Mouse (Mus musculus): ENCODE data around the gene Bcr. TPM values are rescaled to one million over a fixed set of nuclear protein-coding genes. Genes with fewer than 3 reads are reported as not detected.
"Not testable (repeated sequence)": the region's sequence is repeated elsewhere in the genome, so short reads cannot be mapped to it uniquely, and the experiment has no call there.

The Bcr gene
- total RNA-seq (2021), result 1 to 10 TPM; 5.0 to 6.0 TPM
- long read RNA-seq, experiment 1, full-length matches to known transcripts, result 2 of 4 reads
- long read RNA-seq, experiment 1, partial matches to known transcripts, result 1 of 4 reads
- long read RNA-seq, experiment 1, other reads (novel, unspliced or antisense), result 1 of 4 reads
- long read RNA-seq, experiment 2, full-length matches to known transcripts, result 1 of 1 reads
- long read RNA-seq, experiment 2, partial matches to known transcripts, result 0 of 1 reads
- long read RNA-seq, experiment 2, other reads (novel, unspliced or antisense), result 0 of 1 reads

DNA sequence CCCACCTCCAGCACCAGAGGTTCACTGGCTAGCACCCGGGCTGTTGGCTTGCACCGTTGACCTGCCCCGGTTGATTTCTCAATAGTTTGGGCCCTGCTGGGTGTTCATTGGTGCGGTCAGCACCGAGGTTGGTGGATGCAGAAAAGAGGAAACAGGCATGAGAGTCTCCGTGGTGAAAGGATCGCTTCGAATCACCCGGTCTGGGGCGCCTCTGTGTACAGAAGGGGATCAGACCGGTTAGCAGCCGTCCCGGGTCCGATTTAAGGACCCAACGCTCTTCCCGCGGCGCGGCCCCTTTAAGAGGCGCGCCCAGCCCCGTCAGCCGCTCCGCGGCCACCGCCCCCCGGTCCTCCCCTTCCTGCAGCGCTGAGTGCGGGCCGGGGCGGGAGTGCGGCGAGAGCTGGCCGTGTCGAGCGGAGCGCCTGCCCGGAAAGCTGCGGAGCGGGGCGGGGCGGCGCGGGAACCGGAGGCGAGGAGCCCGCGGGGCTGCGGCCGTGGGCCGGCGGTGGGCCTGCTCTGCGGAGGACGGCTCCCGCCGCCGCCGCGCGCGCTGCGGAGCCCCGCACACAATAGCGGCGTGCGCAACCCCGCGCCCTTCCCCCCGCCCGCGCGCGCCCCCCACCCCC, at the start of gene Bcr:
Gene Bcr (plus strand): TSS at position 376 of the 626 bp plus-strand sequence.
- DNase-seq (ENCODE audit: low spot score), result peak; percentile 75

DNA sequence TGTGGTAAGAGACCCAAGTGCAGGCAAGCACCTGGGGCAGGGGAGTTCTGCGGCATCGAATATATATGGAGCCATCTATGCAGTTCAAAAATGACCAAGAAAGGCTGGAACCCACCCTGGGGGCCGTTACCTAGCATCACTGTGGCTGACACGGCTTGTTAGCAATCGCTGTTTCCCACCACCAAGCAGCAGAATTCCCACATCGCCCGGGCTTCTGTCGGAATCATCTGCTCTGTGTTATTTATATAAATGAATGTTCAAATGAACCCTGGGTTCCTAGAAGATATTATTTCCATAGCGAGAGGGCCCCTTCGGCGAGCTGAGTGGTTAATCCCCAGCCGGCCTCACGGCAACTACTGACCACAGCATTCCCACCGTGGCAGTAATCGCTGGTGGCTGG, 49.7 kb upstream of the Bcr start:
- DNase-seq (ENCODE audit: low spot score), result no peak

- DNase-seq (ENCODE audit: low spot score), result no peak
Measured at GRCm38 (mm10) chr10:75015465-75015864, 44.9 kb upstream of the Bcr start.

DNA sequence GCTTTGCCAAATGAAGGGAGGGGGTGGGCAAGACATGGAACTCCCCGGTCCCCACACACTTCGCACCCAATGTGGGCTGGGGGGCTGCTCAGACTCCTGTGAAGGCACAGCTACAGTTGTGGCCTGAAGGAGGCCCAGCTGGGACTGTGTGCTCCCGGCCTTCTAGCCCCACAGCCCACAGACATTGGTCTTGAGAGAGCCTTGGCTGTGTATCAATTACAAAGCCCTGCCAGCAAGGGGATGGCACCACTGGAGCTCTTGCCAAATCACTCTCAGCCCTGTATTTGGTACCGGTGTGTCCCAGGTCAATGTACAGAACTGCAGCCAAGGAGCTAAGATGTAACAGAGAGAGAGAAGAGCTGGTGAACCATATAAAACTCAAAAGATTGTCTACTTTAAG, 43.9 kb upstream of the Bcr start:
- no peak for DNase-seq (ENCODE audit: low spot score)

GRCm38 (mm10) chr10:75020271-75020670, 40.1 kb upstream of the Bcr start:
- DNase-seq (ENCODE audit: low spot score), result no peak

DNA sequence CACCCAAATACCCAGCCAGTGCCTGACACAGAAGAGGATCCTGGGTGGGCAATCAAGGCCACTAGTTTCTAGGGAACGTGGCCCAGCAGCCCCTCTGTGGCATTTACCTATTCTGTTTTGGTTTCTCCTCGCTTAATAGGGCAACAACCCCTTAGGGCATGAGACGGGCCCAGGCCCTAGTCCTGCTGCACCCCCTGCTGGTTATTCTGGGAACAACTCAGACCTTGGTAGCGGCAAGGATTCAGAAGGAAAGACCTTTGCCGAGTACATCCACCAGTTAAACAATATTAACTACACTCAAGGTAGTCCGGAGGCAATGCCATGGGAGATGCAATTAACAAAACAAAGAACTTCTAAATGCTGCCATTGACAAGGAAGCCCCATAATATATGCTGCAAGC, 39.3 kb upstream of the Bcr start:
- peak; percentile 62 for DNase-seq (ENCODE audit: low spot score)

GRCm38 (mm10) chr10:75026491-75026890, 33.9 kb upstream of the Bcr start:
- DNase-seq (ENCODE audit: low spot score), result no peak

- no peak for DNase-seq (ENCODE audit: low spot score)
Measured at GRCm38 (mm10) chr10:75028743-75029142, 31.6 kb upstream of the Bcr start.

GRCm38 (mm10) chr10:75029677-75030076, 30.7 kb upstream of the Bcr start:
- no peak for DNase-seq (ENCODE audit: low spot score)

DNA sequence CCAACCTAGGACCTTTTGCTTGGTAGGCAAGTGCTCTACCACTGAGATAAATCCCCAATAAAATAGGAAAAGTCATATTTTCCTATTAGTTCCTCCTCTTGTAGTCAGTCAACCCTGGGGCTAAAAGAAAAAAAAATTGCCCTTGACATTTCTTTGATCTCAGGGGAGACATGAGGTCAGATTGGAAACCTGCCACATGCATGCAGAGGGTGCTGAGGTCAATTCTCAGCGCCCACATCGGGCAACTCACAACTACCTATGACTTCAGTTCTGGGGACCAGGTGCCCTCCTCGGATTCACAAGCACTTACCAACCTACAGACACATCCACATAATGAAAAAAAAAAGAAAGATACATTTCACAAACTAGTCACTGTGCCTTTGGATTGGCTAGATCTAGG, 30.2 kb upstream of the Bcr start:
- DNase-seq (ENCODE audit: low spot score), result no peak

- no peak for DNase-seq (ENCODE audit: low spot score)
Measured at GRCm38 (mm10) chr10:75031345-75032114, 28.9 kb upstream of the Bcr start.

- peak; percentile 69 for DNase-seq (ENCODE audit: low spot score)
Measured at GRCm38 (mm10) chr10:75032395-75032794, 28.0 kb upstream of the Bcr start, which contains the start of gene Rsph14. Rsph14 (minus strand) TSS chr10:75032586.

GRCm38 (mm10) chr10:75036883-75037379, 23.5 kb upstream of the Bcr start, which contains the start of gene Rab36:
Rab36 (plus strand) TSS chr10:75037058.
- DNase-seq (ENCODE audit: low spot score), result peak; percentile 91

DNA sequence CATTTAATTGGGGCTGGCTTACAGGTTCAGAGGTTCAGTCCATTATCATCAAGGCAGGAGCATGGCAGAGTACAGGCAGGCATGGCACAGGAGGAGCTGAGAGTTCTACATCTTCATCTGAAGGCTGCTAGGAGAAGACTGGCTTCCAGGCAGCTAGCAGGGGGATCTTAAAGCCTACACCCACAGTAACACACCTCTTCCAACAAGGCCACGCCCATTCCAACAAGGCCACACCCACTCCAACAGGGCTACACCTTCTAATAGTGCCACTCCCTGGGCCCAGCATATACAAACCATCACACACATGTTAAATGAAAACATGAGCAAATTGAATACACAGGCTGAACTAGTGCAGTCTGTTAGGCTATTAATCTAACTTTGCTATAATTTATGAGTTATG, 18.3 kb upstream of the Bcr start:
- DNase-seq (ENCODE audit: low spot score), result not testable (repeated sequence)

DNA sequence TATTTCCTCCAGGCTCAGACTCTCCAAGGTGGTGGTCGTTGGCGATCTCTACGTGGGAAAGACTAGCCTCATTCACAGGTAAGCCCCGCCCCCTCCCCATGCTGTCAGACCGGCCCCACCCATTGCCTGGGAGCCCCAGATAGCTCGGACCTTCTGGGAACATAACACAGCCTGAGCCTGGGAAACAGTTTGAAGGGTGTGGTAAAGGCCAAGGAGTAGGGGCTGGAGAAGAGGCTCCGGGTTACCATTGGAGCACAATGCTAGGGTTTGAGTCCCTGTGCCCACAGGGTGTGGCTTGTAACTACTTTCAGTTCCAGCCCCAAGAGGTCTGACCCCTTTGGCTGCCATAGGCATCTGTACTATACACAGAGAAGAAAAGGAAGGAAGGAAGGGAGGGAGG, 15.9 kb upstream of the Bcr start:
- no peak for DNase-seq (ENCODE audit: low spot score)

- no peak for DNase-seq (ENCODE audit: low spot score)
Measured at GRCm38 (mm10) chr10:75045831-75046230, 14.6 kb upstream of the Bcr start.

GRCm38 (mm10) chr10:75048711-75049110, 11.7 kb upstream of the Bcr start:
- DNase-seq (ENCODE audit: low spot score), result no peak

GRCm38 (mm10) chr10:75051364-75052074, 8.9 kb upstream of the Bcr start:
- no peak for DNase-seq (ENCODE audit: low spot score)

DNA sequence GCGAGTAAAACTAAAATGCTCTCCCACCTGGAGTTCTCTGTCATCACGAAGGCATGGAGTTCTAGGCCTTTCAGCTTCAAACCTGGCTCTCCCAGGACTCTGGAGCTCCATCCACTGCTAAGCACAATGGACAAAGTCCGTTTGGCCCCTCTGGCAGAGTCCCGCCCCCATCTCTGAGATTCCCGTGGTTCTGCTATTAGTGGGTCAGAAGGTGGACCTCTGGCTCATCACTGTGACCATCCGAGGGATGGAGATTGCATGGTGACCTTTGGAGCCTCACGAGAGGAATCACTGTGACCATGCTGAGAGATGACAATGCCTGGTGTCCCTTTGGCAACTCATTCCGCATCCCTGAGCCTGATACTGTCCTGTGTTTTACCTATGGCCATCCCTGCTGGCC, 7.5 kb upstream of the Bcr start:
- DNase-seq (ENCODE audit: low spot score), result no peak

GRCm38 (mm10) chr10:75053655-75054054, 6.7 kb upstream of the Bcr start:
- DNase-seq (ENCODE audit: low spot score), result no peak

DNA sequence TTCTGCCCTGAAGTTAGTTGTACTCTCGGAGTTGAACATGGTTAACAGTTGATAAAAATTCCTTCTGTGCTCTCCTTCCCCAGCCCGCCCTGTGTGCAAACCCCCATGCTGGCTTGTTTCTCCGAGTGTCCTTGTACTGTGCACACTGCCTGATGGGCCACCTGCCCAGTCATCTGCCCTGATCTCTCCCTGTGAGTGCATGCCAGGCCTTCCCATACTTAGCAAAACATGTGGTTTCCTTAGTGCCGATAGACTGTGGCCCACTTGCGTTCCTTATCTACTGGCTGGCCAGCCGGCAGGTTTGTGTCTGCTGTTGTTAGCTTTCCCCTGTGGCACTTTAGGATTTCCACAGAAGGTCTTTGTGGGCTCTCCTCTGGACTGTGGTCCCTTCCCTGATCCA, 6.3 kb upstream of the Bcr start:
- peak; percentile 7 for DNase-seq (ENCODE audit: low spot score)

DNA sequence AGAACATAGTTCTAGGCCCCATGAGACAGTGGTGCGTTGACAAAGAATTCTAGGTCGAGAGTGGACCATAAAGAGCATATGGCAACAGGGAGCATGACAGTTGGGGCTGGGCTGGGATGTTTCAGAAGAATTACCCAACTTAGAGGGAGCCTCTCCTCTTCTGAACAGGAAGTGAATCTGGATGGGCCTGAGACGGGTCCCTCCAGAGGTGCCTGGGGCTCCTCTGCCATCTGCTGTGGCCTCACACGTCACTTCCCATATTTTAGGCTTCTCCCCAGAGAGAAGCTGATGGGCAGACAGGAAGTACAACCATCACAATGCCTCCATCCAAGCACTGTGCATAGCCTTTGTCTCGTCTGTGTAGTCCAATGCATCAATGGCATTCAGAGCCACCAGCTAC, 4.7 kb upstream of the Bcr start:
- DNase-seq (ENCODE audit: low spot score), result no peak
